Mouse (Mus musculus): ENCODE measurements around the gene Olfr619.

Gene Olfr619

DNA sequence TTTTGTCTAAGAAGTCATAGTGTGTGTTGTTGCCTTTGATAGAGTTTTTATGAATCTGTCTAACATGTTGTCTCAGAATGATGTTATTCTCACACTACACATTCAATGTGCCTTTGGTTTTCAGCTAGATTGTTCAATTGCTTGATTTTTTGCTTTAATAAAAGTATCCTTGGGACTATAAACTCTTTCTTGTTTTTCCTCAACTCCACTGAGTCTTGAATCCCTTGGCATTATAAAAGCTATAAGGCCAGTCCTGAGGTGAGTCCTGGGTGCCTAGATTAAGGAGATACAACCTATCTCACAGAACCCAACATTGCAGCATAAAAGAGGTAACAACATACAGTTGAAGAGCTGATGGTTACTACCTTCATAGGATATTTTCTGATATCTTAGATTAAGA lies at the start of gene Olfr619:
Olfr619 (plus strand) TSS at position 301 of the 400 bp plus-strand sequence.
- DNase-seq (ENCODE audit: low spot score), result no peak

DNA sequence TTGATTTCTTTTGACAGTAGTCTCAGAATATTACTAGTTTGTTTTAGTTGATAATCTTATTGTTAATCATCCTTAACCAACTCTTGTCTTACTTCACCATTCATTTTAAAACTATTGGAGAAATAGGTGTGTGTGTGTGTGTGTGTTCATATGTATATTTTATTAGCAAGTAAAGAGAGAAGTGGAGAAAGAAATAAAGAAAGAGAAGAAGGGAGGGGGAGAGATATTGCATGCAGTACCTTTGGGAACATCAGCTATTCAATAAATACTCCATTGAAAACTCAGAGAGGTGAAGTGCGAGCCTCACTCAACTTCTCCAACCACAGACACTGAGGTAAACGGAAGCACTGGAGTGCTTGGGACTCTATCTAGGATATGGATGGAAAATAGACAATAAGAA lies 44.6 kb upstream of the Olfr619 start, which contains the start of gene Olfr615:
Olfr615 (plus strand) TSS at position 301 of the 400 bp plus-strand sequence.
- no peak for DNase-seq (ENCODE audit: low spot score)

DNA sequence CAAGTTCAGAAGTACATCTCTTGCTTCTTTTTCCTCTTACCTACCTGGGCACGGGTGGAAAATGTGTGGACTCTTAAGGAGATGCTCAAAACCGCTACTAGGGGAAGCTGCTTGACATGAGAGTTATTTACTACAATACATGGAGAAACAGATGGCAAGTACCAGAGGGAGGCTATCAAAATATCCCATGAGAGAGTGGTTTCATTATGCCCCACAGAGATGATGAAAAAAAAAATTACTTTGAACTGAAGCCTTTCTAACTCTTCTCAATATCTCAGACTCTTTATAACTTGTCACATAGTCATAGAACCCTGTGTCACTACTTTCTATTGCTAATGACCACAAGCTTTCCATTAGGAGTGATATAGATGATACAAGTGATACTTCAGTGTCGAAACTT lies 31.3 kb upstream of the Olfr619 start, which contains the start of gene Olfr616:
Olfr616 (minus strand) TSS at position 101 of the 400 bp plus-strand sequence.
- no peak for DNase-seq (ENCODE audit: low spot score)

DNA sequence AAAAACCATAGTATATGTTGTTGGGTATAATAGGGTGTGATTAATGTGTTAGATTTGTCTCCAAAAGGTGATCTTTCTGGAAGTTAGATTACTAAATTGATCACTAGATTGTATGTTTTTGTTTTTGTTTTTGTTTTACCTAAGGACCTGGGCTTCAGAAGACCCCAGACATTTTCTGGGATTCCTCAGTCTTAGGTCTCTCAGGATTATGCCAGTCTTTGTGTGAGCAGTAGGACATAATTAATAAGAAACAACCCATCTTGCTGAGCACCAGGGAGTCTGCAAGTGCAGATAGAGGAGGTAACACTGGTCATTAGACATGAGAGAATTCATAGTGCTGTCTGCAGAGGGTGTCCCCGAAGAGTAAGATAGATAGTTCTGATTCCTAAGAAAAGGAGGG lies 27.6 kb upstream of the Olfr619 start, which contains the start of gene Olfr617:
Olfr617 (plus strand) TSS at position 301 of the 400 bp plus-strand sequence.
- no peak for DNase-seq (ENCODE audit: low spot score)

DNA sequence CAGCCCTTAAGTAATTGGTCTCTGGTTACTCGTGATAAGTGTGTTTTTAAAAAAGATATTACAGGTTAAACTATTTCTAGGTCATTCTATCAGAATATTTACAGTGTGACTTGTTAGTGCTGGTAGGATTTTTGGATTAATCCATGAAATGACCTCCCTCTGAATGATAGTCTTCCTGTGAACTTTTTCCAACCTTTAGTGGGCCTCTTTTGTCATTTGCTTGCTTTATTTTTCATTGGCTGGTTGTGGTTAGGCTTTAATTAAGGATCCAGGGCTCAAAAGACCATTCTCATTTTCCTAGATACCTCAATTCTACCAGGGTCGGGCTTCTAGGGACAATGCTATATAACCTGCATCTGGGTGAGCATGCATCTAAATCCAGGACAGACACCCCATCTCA lies 10.6 kb upstream of the Olfr619 start, which contains the start of gene Olfr618:
Olfr618 (plus strand) TSS at position 301 of the 400 bp plus-strand sequence.
- DNase-seq (ENCODE audit: low spot score), result no peak

DNA sequence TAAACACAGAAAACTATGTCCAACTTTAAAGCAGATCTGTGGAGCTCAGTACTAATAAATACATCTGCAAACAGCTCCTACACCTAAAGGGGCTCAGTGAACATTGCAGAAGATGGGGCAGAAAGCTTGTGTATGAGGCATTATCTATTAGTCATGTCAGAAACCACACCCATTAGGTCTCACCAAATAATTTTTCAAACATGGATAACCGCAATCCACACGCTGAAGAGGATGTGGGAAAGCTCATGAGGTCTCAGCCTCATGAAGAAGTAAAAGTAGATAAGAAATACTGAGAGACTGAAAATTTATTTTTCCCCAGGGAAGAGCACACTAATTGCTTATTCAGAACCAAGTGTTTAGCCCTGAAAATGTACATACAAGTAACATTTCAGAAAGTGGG lies 7.0 kb downstream of the Olfr619 start:
- no peak for DNase-seq (ENCODE audit: low spot score)

DNA sequence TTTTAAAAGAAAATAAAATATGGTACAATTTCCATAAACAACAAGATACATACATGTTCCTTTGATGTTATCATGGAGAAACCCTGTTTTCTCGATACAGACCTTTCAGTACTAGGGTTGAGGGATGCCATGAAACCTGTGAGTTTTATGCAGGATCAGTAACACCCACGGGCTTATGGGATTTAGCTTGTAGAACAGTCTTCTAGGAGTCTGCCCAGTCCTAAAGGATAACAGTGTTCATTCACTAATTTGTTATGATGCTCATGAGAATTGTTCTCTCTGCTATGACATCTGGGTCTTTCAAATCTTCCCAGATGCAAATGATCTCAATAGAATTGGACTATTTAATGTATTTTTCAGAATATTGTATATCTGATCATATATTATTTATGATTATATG lies 12.1 kb downstream of the Olfr619 start, which contains the start of gene Olfr620:
Olfr620 (minus strand) TSS at position 101 of the 400 bp plus-strand sequence.
- no peak for DNase-seq (ENCODE audit: low spot score)

DNA sequence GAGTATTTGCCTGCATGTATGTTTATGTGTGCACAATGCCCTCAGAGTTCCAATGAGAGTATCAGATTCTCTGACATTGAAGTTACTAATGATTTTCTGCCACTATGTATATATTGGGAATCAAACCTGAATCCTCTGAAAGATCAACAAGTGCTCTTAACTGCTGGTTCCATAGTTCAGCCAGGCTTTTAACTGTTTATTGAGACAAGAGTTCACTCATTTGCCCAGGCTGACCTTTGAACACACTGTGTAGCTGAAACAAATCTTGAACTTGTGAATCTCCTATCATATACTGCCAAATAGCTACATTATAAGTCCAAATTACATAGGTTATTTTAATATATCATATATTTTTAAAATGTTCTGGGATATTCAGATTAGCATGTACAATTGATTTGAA lies 36.4 kb downstream of the Olfr619 start:
- no peak for DNase-seq (ENCODE audit: low spot score)

DNA sequence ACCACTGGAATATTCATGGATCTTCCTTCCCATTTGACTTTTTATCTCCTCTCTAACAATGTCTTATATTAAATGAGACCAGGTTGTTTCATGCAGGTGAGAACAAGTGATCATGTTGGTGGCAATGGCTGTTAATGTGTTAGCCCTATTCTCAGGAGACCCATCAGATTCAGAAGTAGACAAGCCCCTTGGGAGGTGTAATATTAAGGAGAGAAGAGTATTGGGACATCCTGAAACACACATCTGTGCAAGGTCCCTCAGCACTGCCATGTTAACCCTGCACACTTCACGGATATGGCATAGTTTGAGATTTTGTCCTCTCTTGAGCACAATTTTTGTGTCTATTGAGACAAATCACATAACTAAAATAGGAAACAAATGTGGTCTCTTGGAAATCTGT lies 42.2 kb downstream of the Olfr619 start, which contains the start of gene Olfr622:
Olfr622 (minus strand) TSS at position 101 of the 400 bp plus-strand sequence.
- no peak for DNase-seq (ENCODE audit: low spot score)

DNA sequence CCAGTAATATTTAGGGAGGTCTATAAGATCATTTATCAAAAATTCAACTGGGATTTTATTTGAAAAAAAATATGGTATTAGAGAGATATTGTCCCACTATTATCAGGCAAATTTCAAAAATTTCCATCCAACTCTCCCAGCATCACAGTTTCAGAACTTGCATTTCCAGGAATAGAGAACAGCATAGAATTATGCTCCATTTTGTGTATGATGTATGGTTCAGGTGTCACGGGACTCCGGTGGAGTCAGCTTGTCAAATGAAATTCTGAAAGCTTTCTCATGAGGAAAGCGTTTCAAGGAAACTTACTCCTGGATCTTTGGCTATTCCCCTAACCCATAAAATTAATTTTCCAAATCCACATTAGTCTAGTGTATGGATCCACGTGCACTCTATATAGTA lies 43.7 kb downstream of the Olfr619 start:
- no peak for DNase-seq (ENCODE audit: low spot score)

Data from left cerebral cortex, adult 11 months (tissue).